Mouse (Mus musculus) urinary bladder, postnatal 14 days (tissue): ENCODE data around the gene Gramd1b.

Experiments
- DNase-seq: peaks from one replicate; pipeline ENCODE4 v3.0.0; 2021; ENCODE audit warnings: low spot score

The Gramd1b gene

GRCm38 (mm10) chr9:40309876-40310275, 221.3 kb downstream of the Gramd1b start:
- no peak for DNase-seq

GRCm38 (mm10) chr9:40307311-40307710, 223.9 kb downstream of the Gramd1b start:
- no peak for DNase-seq

- no peak for DNase-seq
These were observed 226.9 kb downstream of the Gramd1b start for GRCm38 (mm10) chr9:40304243-40304642.

- DNase-seq: no peak
These were observed 228.8 kb downstream of the Gramd1b start for GRCm38 (mm10) chr9:40302375-40302774.

GRCm38 (mm10) chr9:40301475-40301874, 229.7 kb downstream of the Gramd1b start:
- no peak for DNase-seq

- no peak for DNase-seq
These were observed 230.9 kb downstream of the Gramd1b start for GRCm38 (mm10) chr9:40300018-40300989.

- no peak for DNase-seq
These were observed 231.9 kb downstream of the Gramd1b start for GRCm38 (mm10) chr9:40299323-40299722.

- no peak for DNase-seq
These were observed 233.2 kb downstream of the Gramd1b start for GRCm38 (mm10) chr9:40297969-40298368.

- no peak for DNase-seq
These were observed 234.9 kb downstream of the Gramd1b start for GRCm38 (mm10) chr9:40296251-40296650.

- DNase-seq: no peak
These were observed 236.3 kb downstream of the Gramd1b start for GRCm38 (mm10) chr9:40294866-40295265.

GRCm38 (mm10) chr9:40294210-40294609, 237.0 kb downstream of the Gramd1b start:
- no peak for DNase-seq

GRCm38 (mm10) chr9:40293740-40294139, 237.4 kb downstream of the Gramd1b start:
- DNase-seq: no peak

GRCm38 (mm10) chr9:40293286-40293685, 237.9 kb downstream of the Gramd1b start:
- no peak for DNase-seq

GRCm38 (mm10) chr9:40292475-40292874, 238.7 kb downstream of the Gramd1b start:
- DNase-seq: no peak

GRCm38 (mm10) chr9:40282968-40283367, 248.2 kb downstream of the Gramd1b start:
- no peak for DNase-seq

- no peak for DNase-seq
These were observed 251.7 kb downstream of the Gramd1b start for GRCm38 (mm10) chr9:40279438-40279837.

GRCm38 (mm10) chr9:40277671-40278070, 253.5 kb downstream of the Gramd1b start:
- DNase-seq: no peak

- DNase-seq: no peak
These were observed 255.3 kb downstream of the Gramd1b start for GRCm38 (mm10) chr9:40275904-40276303.

- no peak for DNase-seq
These were observed 258.4 kb downstream of the Gramd1b start for GRCm38 (mm10) chr9:40272822-40273221.

GRCm38 (mm10) chr9:40271075-40271474, 260.1 kb downstream of the Gramd1b start:
- no peak for DNase-seq

- no peak for DNase-seq
These were observed 261.3 kb downstream of the Gramd1b start for GRCm38 (mm10) chr9:40269880-40270279.

- DNase-seq: peak; percentile 53
These were observed 261.9 kb downstream of the Gramd1b start, which contains the start of gene Scn3b for GRCm38 (mm10) chr9:40269103-40269861. Gene Scn3b (plus strand): TSS chr9:40269217.

- no peak for DNase-seq
These were observed 262.5 kb downstream of the Gramd1b start for GRCm38 (mm10) chr9:40268748-40269102.
